Mouse (Mus musculus) heart, adult 11 months (tissue): ENCODE results near the gene Orm2.

Experiments
- DNase-seq: peaks from one replicate; pipeline ENCODE4 v3.0.0; 2022

Gene Orm2

DNA sequence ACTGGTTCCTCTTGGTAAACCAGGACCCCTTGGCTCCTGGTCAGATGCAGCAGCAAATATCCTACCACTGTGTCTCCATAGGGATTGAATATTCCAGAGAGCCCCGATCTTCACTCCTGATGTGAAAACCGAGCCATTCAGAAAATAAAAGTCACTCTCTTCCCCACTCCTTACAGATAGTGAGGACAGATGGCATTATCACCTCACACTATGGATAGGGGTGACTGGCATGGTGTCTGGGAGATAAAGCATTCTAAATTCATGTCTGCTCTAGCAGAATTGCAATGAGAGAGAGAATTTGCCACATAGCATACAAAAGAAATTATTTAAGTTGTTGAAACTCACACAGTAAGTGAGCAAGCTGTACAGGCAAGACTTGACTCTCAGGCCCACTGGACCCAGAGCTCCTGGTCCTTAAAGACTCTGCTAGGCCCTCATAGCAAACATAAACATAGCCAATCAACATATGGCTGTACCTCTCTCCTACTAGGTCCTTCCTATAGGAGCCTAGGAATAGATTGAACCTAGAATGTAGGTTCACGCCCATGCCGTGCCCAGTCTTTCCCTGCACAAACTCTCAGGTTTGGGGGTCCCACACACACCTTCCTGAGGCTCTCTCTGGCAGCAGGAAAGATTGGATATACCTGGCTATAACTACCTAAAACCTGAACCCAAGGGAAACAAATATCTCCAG lies 20.6 kb downstream of the Orm2 start:
- DNase-seq = no peak

DNA sequence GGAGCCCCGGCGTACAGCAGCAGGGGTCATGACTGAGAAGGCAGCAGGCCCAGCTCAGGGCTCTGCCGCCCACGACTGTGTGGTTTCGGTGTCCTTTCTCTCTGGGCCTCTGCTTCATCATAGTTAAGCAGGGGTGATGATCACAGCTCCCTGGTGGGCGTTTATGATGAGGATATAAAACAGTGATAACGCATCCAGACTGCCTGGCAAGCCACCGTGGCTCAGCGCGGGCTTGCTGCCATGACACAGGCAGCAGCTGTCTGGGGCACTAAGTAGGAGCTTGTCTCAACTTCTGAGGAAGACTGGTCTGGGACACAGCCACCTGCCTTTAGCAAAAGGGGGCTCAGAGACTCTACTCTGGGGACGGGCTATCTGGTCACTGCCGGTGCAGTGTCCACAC lies 21.2 kb downstream of the Orm2 start:
- DNase-seq = no peak

DNA sequence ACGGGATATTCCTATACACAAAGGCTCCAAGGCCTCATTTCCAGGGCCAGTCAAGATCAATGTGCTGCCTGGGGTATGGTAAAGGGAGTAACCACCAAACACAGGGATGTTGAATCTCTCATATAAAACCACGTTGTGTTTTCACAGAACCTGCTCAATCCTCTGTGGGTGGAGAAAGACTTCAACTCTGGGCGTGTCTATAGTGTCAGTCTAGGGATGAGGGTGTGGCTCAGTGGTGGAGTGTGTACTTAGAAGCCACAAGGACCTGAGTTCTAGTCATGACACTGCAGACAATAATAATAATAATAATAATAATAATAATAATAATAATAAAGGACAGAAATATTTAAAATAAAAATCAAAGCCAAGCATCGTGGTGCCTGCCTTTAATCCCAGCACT lies 22.0 kb downstream of the Orm2 start:
- no peak for DNase-seq

DNA sequence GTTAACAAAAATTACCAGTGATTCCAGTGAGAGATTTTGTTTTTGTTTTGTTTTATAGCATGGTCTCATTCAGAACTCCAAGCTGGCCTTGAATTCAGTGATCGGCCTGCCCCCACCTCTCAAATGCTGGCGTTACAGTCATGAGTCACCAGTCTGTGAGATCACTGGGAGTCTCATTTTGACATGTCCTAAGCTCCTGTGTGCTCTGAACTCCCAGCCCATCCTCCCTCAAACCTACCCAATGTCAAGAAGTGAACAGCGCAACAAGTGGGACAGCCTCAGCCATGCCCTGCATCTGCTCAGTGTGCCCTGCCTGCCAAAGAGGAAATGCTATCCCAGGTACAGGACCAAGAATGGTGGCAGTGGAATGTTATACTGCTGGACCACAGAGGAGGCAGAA lies 23.0 kb downstream of the Orm2 start:
- DNase-seq = no peak

DNA sequence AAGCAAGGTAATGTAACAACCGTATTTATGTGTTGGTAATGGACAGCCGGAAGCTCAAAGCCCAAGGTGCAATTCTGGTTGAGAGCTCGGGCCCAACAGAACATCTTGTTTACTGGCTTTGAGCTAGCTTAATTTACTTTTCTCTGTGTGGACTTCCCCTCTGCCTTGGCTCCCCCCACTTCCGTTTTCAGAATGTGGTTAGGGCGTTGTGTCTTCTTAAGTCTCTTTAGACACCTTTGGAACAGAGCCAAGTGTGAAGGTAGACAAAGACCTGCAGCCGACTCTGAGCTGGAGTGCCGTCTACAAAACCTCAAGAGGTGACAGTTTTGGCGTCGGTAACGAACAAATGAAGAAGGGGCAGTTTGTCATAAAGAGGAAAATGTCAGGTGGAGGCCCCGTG lies 23.5 kb downstream of the Orm2 start:
- DNase-seq = no peak

DNA sequence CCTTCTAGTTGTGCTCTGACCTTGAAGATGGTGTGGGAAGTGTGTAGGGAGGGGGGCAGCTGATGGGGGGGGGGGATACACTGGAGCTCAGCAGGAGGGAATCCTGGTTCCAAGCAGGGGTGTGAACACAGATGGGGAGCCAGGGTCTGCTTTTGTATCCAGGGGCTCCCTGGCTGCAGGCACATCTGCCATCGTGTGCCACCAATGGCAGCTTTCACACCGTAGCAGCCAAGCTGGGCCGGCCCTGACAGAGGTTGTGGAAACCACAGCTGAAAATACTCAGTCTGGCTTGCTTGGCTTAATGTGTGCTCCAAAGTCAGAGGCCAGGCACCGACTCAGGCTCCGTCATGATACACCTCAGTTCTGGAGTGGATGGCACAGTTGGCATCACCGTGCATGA lies 25.8 kb downstream of the Orm2 start:
- DNase-seq = no peak

DNA sequence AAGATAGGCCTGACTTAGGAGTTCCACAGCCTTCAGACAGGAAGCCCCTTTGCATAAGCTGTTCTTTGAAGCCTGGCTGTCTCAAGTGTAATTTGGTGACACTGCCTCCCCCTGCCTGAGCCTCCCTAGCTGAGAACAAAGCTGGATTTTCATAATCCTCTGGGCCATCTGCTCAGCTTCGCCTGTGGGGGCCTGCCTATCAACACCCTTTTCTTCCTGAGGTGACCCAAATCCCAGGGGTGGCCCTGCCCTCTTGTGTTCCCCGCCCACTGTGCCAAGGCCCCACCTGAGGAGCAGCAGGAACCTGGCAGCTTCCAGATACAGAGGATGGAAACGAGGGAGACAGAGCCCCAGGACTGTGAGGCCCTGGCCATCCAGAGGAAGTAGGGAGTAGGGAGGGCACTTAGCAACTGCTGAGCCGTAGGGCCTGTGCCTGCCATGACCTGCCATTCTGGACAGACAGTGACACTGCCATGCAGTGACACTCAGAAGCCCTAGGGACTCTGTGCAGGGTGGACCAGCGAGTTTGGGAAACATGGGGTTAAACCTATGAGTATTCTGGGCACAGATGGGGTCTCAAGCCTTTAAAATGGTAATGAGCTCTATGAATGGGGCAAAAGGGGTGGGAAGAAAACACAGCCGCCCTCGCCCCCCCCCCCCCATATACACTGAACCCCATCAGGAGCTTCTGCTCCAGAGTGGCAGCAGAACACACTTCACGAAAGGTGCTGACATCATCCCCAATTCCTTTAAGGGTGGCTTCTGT lies 27.1 kb downstream of the Orm2 start:
- peak; percentile 90 for DNase-seq

DNA sequence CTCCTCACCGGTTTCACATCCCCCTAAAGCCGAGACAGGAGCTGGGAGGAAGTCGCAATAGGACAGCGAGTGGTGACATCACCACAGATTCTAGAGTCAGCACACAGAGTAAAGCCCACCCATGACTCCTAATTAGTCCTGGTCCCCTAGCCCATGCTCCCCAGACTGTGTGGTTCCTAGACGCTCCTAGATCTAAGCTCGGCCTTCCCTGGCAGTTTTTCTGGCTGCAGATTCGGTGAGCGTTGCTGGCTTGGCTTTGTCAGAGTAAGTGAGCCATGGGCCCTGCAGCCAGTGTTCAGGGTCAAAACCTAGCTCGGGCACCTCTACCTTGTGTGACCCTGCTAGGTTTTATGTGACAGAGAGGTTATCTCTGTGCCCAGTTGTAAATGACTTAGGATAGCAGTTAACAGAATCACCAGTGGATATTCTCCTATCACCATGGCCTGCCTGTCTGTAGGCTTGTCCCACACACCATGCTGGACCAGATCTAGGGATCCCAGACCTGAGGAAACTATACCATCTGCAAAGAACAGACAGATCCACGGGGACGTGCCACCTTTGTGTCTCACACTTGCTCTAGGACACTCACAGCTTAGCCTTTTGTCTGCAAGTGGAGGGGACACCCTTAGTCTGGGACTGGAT lies 27.8 kb downstream of the Orm2 start:
- DNase-seq = peak; percentile 94

DNA sequence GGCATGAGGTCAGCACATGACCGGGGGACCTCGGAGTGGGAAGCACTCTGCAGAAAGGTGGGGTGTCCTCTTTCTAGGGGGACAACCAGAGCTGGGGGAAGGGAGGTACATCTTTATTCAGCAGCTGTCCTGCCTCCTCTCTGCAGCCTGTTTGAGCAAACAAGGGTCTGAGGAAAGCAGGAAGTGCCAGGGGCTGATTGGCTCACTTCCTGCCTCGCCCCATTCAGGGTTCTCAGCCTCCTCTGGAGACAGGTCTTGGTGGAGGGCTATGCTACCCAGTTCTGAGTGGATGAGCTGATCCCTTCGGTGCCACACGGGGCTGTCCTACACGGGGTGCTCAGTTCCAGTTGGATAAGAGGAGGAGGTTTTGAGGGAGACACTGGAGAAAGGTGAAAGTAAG lies 29.1 kb downstream of the Orm2 start:
- no peak for DNase-seq

DNA sequence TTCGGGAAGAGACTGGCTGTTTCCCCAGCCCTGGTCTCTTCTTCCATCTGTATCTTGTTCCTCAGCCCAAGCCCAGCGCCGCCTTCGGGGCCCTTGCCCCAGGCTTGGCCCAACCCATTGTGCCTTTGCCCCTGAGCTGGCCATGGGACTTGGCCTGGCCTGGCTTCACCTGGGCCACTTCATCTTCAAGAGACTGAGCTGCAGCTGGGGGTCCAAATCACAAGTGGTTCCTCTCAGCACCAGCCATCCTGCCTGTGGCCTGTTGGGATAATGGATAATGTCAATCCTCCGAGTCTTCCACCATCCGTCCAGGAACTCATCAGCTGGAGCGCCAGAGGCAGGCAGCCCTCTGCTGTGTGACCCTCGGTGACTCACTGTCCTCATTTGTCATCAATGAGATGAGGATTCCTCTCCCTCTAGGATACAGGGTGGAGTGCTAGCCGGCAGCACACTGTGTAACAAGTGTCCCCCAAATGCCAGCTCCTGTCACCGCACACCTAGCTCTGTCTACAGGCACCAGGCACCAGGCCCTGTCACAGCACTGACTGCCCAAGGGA lies 35.8 kb downstream of the Orm2 start:
- DNase-seq = peak; percentile 91

DNA sequence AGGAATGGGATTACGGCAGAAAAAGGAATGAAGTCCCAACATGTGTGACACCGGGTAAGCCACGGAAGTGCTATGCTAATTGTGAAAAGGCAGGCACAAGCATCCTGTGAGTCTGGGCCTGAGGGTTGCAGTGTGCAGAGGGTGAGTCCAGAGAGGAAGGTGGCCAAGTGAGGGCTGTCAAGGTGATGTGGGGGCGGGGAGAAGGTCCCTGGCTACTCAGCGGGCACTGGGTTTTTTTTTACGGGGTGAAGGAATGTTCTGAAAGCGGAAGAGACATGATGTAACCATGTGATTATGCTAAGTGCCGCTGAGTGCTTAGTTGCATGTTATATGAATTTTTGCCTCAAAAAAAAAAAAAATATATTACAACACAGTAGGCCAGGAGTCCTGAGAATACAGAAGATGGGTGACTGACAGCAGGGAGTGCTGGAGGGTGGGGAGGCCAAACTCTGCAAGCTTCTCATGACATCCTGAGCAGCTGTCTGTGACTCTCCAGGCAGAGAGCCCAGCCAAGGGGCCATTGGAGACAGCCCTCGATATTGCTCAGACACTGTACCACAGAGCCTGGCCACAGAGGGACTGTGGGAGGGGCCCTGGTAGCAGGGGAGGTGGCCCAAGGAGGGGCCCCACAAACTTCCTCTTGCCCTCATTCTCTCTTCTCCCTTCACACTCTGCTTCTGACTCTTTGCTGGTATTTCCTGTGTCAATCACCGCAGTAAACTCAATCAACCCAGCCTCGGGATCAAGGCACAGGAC lies 36.8 kb downstream of the Orm2 start:
- peak; percentile 98 for DNase-seq

DNA sequence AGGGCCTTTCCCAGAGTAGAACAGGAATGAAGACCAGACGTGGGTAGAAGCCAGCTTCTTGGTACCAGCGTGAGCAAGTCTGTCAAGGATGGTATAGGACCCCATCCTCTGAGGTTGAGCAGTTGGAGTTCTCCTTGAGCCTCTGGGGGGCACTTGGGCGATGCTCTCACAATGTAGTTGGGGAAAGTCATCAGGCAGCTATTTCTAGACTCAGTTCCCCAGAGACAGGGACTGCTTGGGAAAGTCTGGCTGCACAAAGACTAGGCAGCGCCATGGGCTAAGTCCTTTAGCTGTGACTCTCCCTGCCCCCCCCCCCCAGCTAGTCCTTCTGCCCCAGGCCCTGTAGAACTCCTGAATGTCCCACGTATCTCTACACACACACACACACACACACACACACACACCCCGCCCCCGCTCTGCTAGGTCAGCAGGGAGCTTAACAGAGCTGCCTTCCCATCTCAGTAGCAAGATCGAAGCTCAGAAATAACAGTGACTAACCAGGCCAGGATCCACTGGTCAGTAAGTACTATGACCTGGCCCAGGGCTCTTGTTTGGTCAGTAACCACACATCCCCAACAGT lies 37.5 kb downstream of the Orm2 start:
- peak; percentile 98 for DNase-seq

DNA sequence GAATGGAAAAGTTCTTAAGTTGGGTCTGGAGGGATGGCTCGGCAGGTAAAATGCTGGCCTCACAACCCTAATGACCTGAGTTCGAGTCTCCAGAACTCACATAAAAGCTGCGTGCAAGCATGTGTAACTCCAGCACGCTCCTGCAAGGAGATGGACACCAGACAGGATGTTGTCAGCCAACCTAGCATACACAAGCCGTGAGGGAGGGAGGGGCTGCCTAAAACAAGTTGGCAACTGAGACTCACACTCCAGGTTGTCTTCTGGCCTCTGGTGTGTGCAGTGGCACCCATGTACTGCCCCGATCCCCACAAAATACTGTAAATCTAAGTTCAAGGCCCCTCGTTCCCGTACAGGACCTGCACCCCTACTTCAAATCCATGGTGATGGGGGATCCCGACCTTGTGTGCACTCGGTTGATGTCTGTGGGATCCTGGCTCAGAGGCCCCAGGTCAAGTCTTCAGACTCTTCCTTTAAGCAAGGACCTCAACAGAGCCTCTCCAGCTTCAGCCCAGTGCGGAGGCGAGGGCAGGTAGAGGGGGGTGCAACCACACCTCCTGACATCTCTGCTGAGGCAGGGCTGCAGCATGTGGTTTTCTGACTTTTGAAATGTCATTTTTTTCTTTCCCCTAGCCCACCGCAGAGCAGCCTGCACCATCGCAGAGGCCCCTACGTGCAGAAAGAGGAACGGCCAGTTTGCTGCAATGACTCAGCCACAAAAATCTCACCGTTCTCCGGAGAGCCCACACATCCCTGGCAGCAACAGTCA lies 38.5 kb downstream of the Orm2 start:
- peak; percentile 94 for DNase-seq

DNA sequence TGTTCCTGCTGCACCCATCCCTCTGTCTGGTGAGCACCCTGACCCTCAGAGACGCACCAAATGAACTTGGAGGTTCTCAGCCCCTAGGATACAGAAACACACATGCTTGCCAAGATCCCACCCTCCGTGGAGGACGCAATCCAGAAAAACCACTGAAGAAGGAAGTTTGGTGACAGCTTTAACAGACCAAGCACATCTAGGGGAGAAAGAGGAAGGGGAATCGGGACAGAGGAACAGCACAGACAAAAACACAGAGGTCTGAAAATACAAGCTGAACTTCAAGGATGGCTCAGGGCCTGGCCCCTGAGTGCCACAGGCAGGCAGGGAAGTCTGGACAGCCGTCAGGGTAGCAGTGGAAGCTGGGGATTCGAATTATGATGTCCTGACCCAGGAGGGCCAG lies 39.4 kb downstream of the Orm2 start:
- DNase-seq = peak; percentile 95

DNA sequence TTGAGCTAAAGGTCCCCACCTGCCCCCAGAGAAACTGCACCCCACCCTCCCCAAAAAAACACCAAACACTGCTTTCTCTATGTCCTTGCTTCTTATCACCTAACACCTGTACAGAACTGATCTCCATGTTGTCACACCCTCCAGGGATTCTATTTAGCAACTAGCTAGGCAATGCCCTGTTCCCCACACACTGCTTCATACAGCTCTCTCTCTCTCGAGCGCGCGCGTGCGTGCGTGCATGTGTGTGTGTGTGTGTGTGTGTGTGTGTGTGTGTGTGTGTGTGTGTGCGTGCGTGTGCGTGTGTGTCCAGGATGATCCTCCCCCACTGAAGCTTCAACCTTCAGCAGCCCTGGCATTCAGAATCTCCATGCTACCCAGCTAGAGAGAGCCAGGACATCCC lies 39.8 kb downstream of the Orm2 start:
- DNase-seq = no peak

DNA sequence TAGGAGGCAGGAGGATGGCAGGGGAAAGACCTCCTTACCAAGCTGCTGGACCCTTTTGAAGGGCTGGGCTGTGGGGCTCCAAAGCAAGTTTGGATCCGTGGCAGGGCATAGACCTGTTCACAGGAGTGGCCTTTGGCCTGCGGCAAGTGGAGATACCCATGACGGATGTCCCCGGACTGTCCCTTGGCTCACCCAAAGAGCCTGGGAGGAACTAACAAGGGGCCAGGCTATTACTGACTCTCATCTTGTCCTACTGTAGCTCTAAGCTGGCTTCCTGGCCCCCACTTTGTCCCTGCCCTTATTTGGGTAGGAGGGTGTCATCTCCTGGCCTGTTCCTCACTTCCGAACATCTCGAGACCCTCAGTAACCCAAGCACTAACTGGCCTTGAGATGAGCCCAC lies 40.3 kb downstream of the Orm2 start:
- DNase-seq = no peak

DNA sequence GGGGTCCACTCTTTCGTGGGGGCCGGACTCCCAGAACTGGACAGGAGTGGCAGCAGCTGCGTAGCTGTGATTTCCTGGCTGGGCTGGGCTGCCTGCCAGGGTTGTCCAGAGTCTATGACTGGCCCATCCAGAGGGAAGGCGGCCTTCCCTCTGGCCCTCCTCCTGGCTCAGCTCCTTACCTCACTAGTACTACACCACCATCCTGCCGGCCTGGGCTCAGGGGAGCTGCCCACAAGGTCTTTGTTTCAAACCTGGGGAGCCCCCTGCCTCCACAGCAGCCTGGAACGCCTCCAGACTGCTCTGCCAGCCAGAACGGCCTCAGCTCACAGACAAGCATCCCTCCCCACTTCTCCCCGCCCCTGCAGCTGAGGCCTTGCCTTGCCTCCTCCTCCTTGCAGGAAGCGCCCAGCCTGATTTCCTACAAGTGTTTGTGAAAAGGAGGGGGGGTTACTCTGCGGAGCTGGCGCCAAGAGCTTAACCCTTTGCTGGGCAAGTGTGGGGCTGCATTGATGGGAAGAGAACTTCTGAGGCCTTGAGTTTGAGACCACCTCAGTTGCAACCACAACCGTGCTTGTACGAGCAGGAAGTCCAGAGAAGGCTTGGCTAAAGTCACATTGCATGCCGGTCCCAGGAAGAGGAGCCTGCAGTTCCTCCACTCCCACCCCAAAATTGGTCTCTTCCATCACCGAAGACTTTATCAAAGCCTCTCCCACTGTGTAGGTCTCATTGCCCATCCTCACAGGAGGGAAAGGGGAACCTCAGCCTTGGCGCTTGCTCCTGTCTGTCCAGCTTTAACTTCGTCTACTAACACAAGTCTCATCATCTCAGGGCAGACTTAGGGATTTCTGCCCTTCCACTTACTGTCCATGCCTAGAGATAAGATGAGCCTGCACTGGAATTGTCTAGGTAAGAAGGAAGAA lies 41.1 kb downstream of the Orm2 start, which contains the start of gene Akna:
Gene Akna (minus strand): TSS at position 315 of the 920 bp plus-strand sequence.
- DNase-seq = peak; percentile 100

DNA sequence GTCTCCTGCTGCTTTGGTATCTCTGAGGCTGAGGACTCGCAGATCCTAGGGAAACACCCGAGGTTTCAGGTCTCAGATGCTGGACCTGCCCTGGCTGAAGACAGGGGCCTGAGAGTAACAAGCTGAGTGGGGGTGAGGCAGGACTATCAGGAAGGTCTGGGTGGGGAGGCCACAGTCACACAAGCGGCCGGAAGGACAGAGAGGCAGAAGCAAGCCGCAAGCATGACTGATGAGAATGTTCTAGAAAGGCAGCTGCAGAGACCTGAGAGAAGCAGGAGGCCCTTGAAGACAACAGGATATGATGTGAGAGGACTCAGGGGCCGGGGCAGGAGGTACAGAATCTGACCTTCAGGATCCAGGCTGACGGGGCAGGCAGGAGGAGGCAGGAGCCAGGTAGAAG lies 42.0 kb downstream of the Orm2 start:
- DNase-seq = peak; percentile 96

DNA sequence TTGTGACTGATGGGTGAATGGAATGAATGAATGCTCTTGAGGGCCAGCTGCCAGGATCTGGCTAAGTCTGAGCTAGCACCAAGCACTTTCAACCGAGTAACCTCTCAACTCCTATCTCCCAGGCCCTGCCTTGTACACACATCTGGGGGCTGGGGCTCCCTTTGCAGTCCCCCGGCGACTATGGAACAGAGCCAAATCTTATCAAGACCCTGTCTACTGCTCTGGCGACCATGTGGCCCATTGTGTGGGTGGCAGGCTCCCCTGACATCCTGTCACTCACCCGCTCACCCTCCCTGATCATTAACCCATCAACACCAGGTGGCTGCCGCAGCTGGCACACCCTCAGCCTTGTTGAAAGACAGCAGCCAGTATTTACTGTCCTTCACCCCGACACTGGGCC lies 42.8 kb downstream of the Orm2 start:
- peak; percentile 94 for DNase-seq

DNA sequence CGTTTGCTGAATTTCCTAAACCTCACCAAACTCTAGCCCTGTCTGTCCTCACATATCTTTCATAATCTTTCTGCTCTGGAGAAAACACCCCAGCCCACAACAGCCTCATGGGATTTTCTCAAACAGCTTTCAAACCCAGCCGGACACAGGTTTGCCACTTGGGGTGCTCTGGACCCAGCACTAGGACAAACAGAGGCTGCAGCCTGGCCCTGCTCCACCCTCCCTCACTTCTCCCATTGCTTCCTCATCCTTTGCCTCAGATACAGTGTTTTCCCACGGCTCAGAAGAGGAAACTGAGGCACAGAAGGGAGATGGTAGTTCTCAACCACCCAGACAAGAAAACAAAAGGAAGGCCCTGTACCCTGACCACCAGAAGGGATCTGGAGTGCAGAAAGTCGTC lies 43.4 kb downstream of the Orm2 start:
- peak; percentile 92 for DNase-seq

DNA sequence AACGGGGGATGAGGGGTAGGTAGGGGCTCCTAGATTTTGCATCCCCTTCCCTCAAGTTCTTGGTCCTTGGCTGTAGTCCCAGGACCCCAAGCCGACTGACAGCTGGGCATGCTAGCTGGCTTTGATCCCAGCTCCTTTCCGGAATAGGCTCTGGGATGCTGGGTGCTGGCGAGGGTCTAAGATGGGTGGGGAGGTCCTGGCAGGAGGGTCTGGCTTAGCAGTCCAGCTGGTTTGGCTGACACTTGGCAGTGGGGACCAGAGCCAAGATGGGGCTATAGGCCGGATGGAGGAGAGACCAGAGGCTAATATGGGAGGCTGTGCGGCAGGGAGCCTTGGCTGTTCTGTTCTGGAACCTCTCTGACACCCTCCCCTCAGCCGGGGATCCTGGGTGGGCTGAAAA lies 46.0 kb downstream of the Orm2 start:
- peak; percentile 95 for DNase-seq
